Mouse (Mus musculus) mouse embryonic stem cell (cell line): ENCODE data around the gene Atp6v1c2.

ENCODE experiments used
- in situ Hi-C, 2 experiments: fragments of 300-500 bp; cut with MboI; formaldehyde crosslinking; loops; 1 replicate in 1 of 2; 3 replicates in 1 of 2; pipeline ENCODE4 v1.14.3; 2019 to 2020; ENCODE audit warnings: low sequenced_read_pairs in 2 of 2, low pct_unique_long_range_greater_than_20kb in 1 of 2, mixed read lengths in 1 of 2; ENCODE audit not compliant: unreplicated experiment in 1 of 2

Atp6v1c2 gene

DNA sequence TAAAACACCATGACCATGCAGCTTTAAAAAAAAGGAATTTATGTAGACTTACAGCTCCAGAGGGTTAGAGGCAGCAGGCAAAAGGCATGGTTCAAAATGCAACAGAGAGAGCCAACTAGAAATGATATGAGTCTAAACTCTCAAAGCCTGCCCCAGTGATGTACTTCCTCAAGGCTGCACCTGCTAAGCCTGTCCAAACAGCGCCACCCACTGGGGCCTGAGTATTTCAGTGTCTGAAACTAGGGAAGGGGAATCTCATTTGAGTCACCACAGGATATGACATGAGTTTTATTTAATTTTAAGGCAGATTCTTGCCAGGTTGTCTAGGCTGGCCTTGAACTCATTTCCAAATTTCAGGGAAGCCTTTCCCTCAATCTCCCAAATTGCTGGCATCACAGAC, 57.9 kb downstream of the Atp6v1c2 start:
- in situ Hi-C loops, result loop anchor here in 1 of 2 experiments (25.0 kb wide), 1 partner anchor 459 kb away; the partner anchor contains the start of genes E2f6 and Greb1

DNA sequence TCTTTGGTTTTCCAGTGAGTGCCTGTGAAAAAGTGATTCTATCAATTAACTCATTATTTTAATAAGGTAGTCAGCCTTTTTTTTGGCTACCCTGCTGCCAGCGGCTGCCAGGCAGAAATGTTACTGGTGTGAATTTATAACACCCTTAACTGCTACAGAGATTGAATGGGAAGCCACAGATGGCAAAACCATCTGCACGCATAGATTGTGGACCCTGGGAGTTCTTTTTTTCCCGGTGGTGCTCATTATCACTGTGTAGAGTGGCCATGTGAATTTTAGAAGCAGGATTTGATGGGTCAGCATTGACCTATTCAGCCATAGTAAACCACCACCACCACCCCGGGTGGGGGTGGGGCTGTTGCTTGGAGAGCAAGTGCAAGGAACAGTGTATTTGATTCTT, 61.8 kb downstream of the Atp6v1c2 start:
- in situ Hi-C loops, result loop anchor here in 1 of 2 experiments (25.0 kb wide), 1 partner anchor 455 kb away; the partner anchor contains the start of genes E2f6 and Greb1

DNA sequence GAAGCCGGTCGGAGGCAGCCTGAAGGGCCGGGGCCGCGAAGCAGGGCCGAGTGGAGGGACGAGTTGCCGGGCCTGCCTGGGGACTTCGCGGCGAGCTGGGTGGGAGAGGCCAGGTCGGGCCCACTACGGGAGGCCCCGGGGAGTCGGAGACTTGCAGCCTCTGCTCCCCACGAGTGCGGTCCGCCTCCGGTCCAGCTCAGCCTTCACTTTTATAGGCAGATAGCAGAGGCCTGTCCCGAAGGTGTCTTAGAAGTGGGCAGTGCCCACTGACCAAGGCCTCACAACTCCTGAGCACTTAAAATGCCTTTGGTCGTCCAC, 62.5 kb downstream of the Atp6v1c2 start:
- in situ Hi-C loops, result loop anchor here in 1 of 2 experiments (25.0 kb wide), 1 partner anchor 454 kb away; the partner anchor contains the start of genes E2f6 and Greb1

DNA sequence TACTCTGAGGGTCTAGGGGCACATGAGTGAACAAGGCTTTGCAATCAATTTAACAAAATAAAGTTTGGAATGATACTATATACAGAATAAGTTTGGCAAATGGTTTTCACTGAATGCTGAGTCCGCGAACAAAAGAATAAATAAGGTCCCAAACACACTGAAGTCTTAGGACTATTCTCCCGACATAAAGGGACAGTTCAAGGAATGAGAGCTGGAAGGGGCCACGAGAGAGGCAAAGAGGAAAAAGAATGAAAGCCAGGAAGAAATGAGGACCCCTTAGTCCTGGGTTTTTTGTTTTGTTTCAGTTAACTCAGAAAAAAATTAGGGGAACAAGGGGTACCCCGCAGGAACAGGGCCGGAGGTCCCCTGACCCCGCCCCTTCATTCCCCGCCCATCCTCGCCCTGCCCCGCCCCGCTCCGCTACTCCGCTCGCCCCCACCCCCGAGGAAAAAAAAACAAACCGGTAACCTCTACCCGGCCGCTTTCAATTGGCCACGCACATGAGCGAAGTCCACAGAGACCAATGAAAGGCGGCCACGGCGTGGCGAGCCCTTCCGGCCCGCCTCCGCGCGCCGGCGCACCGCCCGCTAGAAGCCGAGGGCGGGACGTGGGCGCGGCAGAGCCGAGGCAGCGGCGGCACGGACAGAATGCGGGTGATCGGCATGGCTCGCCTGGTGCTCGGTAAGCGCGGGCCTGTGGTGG, 63.0 kb downstream of the Atp6v1c2 start, which contains the start of gene Pdia6:
Gene Pdia6, plus strand, starts transcription at position 575 of the 702 bp plus-strand sequence.
- in situ Hi-C loops, result loop anchor here in 1 of 2 experiments (25.0 kb wide), 1 partner anchor 454 kb away; the partner anchor contains the start of genes E2f6 and Greb1

DNA sequence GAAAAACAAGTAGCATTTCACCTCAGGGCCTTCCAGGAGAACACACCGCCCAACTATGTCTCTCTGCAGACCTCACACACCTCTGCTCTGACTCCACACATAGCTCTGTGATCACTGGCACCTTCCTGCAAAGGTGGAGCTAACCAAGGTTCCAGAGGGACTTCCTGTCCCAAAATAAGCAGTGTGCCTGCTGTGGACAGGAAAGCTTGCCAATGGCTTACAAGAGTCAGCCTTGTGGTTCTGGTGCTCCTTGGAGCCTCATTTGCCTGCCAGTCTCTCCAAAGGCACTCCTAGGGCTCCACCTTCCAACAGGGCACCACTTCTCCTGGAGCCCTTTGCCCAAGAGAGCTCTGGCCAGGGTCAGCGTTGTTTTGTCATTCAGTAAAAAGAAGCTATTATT, 64.3 kb downstream of the Atp6v1c2 start:
- in situ Hi-C loops, result loop anchor here in 1 of 2 experiments (25.0 kb wide), 1 partner anchor 453 kb away; the partner anchor contains the start of genes E2f6 and Greb1

DNA sequence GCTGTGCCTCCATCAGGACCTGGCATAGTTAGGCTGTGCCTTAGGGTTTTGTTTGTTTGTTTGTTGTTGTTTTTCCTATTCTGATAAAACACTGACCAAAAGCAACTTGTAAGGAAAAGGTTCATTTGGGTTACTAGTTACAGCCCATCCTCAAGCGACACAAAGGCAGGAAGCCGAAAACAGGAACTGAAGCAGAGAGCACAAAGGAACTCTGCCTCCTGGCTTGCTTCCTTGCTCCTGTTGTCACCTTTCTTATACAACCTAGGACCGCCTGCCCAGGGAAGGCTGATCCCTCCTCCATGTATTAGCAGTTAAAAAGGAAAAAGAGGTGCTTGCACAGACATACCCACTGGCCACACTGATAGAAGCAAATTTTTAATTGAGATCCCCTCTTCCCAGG, 65.3 kb downstream of the Atp6v1c2 start:
- in situ Hi-C loops, result loop anchor here in 1 of 2 experiments (25.0 kb wide), 1 partner anchor 452 kb away; the partner anchor contains the start of genes E2f6 and Greb1

DNA sequence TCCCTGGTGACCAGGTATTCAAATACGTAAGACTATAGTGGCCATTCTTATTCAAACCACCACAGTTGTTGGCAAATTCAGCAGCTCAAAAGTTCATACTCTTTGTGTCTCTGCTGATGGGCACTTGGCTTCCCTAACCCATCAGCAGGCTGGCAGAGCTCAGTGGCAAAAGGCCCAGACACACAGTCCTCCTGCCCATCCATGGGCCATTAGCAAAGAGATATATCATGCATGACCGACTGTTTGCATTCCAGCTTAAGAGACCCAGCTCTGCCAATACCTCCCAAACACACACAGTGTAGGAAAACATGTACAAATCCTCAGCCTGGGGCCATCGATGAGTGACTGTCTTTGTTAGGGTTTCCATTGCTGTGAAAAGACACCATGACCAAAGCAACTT, 68.2 kb downstream of the Atp6v1c2 start:
- in situ Hi-C loops, result loop anchor here in 1 of 2 experiments (25.0 kb wide), 1 partner anchor 449 kb away; the partner anchor contains the start of genes E2f6 and Greb1

DNA sequence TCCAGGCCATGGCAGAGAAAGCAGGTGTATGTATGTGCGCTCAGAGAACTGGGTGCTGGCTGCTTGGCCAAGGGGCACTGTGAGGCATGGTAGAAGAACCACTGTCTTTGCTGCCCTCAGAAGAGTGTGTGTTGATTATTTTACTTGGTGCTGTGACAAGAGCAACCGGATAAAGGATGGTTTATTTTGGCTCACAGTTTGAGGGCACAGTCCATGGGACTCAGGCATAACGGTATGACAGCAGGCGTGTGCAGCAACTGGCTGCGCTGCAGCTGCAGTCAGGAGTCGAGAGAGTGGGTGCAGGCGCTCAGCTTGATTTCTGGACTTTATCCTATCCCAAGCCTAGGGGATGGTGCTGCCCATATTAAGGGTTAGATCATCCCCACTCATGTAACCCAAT, 70.7 kb downstream of the Atp6v1c2 start:
- in situ Hi-C loops, result loop anchor here in 1 of 2 experiments (10.0 to 25.0 kb wide), 2 partner anchors 224 to 446 kb away; partner anchors contain the start of genes E2f6 and Greb1

DNA sequence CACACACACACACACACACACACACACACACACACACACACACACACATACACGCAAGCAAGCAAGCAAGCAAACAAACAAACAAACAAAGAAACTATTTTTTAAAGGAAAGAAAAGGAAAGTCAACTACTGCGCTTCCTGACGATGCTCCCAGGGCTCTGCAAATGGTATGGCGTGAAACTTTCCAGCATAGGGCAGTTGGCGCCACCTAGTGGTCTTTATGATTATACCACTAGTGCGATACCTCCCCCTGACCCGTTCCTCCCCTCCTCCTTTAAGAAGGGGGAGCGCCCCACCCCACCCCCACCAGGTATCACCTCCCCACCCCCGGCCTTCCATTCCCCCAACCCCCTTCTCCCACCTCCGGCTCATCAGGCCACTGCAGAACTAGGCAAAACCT, 72.3 kb downstream of the Atp6v1c2 start:
- in situ Hi-C loops, result loop anchor here in 1 of 2 experiments (10.0 to 25.0 kb wide), 2 partner anchors 222 to 445 kb away; partner anchors contain the start of genes E2f6 and Greb1

DNA sequence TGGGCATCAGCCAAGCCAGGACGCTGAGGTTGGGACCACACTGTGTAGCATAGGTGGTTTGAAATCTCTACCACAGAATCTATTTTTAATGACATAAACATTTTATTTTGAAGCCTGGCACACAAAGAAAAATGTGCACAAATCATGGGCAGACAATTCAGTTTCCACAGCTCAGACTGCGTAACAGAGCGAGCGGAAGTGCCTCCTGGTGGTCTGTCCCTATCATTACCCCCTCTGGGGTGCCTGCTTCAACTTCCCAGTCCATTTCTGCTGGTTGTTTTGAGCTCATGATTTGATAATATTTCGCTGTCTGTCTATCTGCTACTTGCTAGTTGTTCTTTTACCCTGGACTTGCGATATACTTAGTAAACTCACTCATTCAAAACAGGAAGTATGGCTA, 73.6 kb downstream of the Atp6v1c2 start:
- in situ Hi-C loops, result loop anchor here in 1 of 2 experiments (10.0 to 25.0 kb wide), 2 partner anchors 221 to 443 kb away; partner anchors contain the start of genes E2f6 and Greb1

DNA sequence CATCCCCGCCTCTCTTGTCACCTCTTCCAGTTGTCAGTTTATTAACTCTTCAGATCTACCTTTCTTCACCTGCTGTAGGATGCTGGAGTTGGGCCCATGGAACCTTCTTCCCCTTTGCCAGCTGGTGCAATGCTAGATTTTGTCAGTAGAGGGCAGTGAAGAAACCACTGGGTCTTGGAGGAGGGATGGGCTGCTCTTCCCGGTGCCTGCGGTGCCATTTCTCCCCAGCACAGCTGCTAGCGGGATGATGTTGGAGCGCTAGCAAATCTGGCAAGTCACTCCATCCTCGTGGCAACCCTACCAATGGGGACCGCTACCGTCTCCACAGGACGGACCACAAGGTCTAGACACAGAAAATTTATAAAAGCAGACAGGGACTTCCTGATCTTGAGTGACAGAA, 76.1 kb downstream of the Atp6v1c2 start:
- in situ Hi-C loops, result loop anchor here in 1 of 2 experiments (10.0 to 25.0 kb wide), 2 partner anchors 218 to 441 kb away; partner anchors contain the start of genes E2f6 and Greb1

DNA sequence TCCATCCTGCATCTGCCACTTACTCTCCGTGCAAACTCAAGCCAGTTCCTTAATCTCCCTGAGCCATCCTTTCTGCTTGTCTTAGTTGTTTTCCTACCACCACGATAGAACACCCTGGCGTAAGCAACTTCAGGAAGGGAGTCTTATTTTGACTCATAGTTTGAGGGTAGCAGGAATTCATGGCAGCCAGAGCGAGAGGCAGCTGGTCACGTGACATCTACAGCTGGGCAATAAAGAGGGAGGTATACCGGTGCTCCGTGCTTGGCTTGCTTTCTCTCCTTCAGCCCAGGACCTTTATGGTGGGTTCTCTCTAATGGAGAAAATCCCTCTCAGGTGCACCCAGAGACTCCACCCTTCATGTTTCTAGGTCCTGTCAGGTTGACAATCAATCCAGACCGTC, 78.2 kb downstream of the Atp6v1c2 start:
- in situ Hi-C loops, result loop anchor here in 1 of 2 experiments (10.0 to 25.0 kb wide), 2 partner anchors 216 to 439 kb away; partner anchors contain the start of genes E2f6 and Greb1

DNA sequence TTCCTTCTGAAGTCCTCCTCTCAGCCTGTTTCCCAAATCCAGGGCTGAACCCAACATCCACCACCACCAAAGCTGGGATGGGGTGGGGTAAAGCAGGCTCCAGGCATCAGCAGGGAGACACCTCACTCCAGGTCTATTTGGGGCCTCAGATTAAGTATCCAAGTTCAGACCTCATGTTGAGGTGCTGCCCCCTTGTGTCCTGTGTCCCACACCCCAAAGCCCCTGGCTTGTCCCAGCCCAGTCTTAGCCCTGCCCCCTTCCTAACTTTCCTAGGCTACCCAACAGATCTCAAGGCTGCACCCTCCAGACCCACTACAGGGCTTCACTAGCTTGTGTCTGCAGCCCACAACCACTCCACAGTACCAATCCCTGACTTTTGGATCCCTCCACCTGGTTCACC, 87.1 kb downstream of the Atp6v1c2 start:
- in situ Hi-C loops, result no loop called here

DNA sequence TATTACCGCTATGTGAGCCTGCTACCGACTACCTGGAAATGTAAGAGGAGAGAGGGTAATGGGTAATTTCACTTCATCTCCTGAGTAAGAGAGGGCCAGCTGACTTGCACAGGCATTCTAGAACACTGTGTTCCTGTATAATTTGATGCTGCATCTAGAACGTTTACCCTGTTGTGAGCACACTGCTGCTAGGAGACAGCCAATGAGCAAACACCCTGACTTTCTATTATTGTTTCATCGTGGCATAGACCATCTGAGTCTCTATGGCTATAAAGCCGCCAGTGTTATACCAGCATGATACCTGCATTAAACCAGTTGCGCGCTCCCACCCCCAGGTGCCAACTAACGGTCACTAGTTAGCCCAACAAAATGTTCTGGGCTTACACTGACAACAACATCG, 87.5 kb downstream of the Atp6v1c2 start:
- in situ Hi-C loops, result no loop called here

DNA sequence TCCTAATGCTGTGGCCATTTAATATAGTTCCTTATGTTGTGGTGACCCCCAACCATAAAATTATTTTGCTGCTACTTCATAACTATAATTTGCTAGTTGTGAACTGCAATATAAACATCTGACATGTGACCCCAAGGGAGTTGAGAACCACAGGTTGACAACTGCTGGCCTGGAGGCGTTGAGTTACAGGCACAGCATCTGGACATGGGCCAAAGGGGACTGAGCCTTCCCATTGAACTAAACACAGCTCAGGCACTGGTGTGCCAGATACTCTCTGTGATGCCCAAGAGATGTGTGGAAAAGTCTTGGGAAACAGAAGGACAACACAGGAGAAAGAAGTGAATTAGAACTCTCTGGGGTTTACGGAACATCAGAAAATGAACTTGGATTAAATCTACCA, 88.1 kb downstream of the Atp6v1c2 start:
- in situ Hi-C loops, result no loop called here

DNA sequence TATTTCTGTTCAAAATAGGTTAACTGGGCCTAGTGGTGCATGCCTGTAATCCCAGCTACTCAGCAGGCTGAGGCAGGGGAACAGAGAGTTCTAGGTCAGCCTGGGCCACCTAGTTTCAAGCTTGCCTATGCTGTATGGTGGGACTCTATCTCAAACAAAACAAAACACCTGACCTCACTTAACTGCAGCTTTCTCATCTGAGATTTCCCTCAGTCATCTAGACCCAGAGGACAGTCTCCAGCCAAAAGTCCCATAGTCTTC, 89.8 kb downstream of the Atp6v1c2 start:
- in situ Hi-C loops, result no loop called here

DNA sequence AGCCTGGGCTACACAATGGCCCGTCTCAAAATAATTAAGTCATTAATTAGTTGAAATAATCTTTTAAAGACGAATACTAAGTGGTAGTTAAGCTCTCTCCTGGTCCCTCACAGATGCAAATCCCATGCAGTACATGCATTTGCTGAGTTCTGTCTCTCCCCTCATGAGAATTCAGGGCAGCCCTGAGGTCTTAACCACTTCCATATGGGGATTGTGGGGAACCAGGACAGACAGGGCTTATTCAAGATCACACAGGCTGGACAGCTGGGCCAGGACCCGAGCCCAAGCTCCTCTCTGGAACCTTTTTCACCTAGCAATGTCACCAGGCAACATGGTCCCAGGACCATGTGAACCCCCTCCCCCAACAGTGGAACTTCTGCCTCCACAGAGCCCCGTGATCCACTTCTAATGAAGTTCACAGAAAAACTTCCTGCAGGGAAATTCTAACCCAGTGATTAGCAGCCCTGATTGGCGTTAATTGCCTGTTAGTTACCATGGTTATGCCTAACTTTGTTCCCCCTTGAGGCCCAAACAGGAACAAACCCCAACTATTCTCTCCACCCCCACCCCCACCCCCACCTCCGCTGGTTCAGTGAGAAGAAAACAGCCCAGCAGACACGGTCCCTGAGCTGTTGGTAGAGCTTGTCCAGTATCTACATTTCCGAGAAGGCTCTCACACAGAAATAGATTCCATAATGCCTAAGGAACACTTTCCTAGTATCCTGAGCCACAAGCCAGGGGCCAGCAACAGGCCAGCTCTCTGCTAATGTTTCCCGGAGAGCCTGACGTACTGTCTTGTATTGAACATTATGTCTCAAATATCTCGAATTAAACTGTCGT, 90.4 kb downstream of the Atp6v1c2 start:
- in situ Hi-C loops, result no loop called here

DNA sequence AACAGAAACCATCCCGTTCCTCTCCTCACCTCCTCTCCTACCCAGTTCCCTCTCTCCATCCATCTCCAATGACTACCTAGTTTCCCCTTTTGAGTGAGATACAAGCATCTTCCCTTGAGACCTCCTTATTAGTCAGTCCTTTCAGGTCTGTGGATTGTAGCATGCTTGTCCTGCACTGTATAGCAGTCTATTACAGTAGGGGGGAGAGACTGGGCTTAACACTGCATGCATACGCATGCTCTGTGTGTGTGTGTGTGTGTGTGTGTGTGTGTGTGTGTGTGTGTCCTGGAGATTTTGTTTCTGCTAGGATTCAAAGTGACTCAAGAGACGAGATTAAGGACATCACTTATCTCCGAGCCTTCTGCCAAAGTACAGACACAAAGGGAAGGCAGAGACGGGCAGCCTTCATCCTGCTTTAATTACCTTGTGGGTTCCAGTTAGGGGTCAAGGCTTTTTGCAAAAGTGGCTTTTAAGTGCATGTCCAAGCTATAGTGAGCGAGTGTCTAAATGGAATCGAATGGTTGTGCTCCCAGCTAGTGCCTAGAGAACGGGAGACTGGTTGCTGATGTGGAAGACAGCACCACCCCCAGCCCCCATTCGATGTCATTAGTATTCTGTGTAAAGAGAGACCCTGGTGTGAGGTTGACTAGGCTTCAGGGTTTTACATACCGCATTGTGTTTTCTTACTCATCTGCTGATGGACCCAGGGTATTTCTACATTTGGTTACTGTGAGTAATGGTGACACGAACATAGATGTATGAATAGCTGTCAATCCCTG, 93.4 kb downstream of the Atp6v1c2 start:
- in situ Hi-C loops, result no loop called here
